Mouse (Mus musculus): ENCODE data around the gene Macrod2. TPM values are rescaled to one million over a fixed set of nuclear protein-coding genes. Genes with fewer than 3 reads are reported as not detected.
A peak's percentile ranks its signal among the peaks of the same experiment; 100 is the strongest.

The Macrod2 gene
- polyA plus RNA-seq, 1 experiment from 2014 or later = 62.2 TPM

DNA sequence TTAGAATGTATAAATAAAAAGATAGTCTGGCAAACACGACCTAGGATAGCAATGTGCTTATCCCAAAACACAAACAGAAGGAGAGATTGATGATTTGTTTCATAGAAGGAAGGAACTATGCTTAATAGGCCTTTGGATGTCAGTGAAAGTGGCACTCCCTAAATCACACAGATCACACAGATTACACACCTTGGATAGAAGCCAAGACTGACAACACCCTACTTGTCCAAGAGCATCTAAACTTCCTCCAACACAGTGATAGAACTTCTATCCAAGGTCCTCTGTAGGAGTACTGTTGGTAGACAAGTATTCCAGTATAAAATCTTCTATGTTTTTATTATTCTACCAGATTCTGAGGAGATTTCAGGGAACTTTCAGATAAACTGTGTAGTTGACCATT lies 1567.8 kb downstream of the Macrod2 start:
- H3K4me1 ChIP-seq (replicated peaks; ENCODE audit: control insufficient read depth, insufficient read depth, low read length) = no peaks in the 10 kb centered on the region
- H3K4me2 ChIP-seq (replicated peaks) = no peak overlapping the region
- H3K9ac ChIP-seq = no peak overlapping the region
- H3K4me3 ChIP-seq (replicated peaks; ENCODE audit: low read length) = no peak overlapping the region
- no peaks in the 10 kb centered on the region for H3K36me3 ChIP-seq (replicated peaks; ENCODE audit: control insufficient read depth, insufficient read depth)
- DNase-seq (ENCODE audit: low spot score) (no peak), ATAC-seq (ENCODE audit: low FRiP score) (no peak)
- H3K27me3 ChIP-seq (ENCODE audit: control insufficient read depth, insufficient read depth, low read length) = no peaks in the 10 kb centered on the region
- 64% methylated on average over 1 of the region's 1 CpGs for WGBS
- H3K9me3 ChIP-seq (ENCODE audit: control insufficient read depth, low read length) = no peaks in the 10 kb centered on the region
- H3K27ac ChIP-seq = no peak overlapping the region

DNA sequence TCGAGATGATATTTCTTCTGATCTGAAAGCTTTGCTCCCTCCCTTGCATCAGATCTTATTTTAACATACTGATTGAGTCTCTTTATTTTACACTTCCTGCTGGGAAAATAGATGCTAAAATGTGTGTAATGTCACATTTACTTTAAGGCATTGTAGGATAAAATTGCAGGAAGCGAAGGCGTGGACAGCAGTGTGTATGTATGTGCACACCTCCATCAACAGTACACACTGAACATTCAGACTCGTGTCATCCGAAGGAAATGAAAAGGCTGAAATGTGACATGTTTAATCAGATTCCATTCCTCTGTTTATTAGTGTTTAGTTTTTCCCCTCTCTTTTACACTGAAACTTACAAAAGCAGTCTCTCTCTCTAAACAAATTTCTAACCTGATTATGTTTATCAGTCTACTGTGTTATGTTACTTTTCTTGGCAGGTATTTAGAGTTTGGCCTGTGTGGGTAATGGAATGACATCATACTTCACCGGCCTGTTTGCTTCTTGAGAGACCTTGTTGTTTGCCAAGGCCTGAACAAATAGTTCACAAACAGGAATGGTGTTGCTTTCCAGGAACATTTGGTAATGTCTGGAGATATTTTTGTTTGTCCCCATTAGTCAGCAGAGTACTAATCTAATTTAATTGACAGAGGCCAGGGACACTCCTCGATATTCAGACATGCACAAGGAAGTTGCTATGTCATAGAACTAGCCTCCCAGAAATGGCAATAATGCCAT lies 1588.7 kb downstream of the Macrod2 start:
- no peak overlapping the region for H3K9ac ChIP-seq
- 86% methylated on average over 7 of the region's 7 CpGs for WGBS
- no peaks in the 10 kb centered on the region for H3K9me3 ChIP-seq (ENCODE audit: control insufficient read depth, low read length)
- H3K4me1 ChIP-seq (replicated peaks; ENCODE audit: control insufficient read depth, insufficient read depth, low read length) = no peaks in the 10 kb centered on the region
- ATAC-seq (ENCODE audit: low FRiP score) (no peak), DNase-seq (ENCODE audit: low spot score) (no peak)
- H3K27ac ChIP-seq = no peak overlapping the region
- no peaks in the 10 kb centered on the region for H3K36me3 ChIP-seq (replicated peaks; ENCODE audit: control insufficient read depth, insufficient read depth)
- H3K27me3 ChIP-seq (ENCODE audit: control insufficient read depth, insufficient read depth, low read length) = no peaks in the 10 kb centered on the region
- H3K4me3 ChIP-seq (replicated peaks; ENCODE audit: low read length) = no peak overlapping the region
- H3K4me2 ChIP-seq (replicated peaks) = no peak overlapping the region

DNA sequence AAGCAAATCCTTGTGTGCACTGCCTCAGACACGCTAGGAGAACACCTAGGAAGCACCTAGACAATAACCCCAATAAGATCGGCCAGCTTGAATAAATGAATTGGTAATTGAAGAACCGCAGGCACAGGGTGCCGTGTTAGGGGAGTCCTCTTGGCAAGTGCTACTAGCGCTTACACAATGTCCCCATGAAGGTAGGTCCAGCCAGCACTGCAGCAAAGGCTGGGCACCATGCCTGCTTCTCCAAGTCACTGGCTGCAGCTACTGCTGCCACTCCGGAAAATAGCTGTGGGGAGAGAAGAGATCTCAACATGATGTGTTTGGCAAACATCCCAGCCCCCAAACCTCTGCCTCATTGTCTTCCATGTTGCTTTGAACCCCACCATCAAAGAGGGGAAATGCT lies 1603.8 kb downstream of the Macrod2 start:
- WGBS = 61% methylated on average over 6 of the region's 6 CpGs

DNA sequence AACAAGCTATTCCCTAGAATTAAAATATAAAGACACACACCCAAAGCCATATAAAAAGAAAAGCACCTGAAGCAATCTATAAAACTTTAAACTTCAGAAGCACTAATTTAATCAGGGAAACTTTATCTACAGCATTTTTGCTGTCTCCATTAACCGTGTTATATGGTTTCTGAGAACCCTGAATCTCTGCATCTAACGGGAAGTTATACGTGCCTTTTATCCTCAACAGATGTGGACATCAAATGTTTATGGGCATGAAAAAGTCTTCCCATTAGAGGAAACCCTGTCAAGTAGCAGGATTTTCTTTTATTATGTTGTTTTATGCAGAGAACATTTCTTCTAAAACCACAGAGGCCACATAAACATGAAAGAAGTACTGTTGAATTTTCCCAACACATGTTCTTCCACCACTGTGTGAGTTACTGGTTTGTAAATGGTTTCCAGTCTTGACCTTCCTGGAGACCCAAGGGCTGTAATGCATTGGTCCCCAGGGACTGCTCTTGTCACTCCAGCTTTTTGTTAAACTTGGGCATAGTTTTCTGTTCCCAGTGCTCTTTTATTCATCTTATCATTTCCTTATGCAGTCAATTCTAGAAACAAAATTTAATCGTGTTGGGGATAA lies 1629.5 kb downstream of the Macrod2 start:
- Histone ChIP-seq H3K36me3 (replicated peaks; ENCODE audit: control insufficient read depth, insufficient read depth) (no peaks in the 10 kb centered on the region), H3K9ac (no peak overlapping the region), H3K4me2 (replicated peaks) (no peak overlapping the region), H3K9me3 (ENCODE audit: control insufficient read depth, low read length) (no peaks in the 10 kb centered on the region), H3K4me3 (replicated peaks; ENCODE audit: low read length) (no peak overlapping the region), H3K4me1 (replicated peaks; ENCODE audit: control insufficient read depth, insufficient read depth, low read length) (no peaks in the 10 kb centered on the region), H3K27ac (no peak overlapping the region), H3K27me3 (ENCODE audit: control insufficient read depth, insufficient read depth, low read length) (no peaks in the 10 kb centered on the region)
- ATAC-seq (ENCODE audit: low FRiP score) = no peak
- DNase-seq (ENCODE audit: low spot score) = no peak
- WGBS = 88% methylated on average over 4 of the region's 4 CpGs

More for the DNA sequence above, 1603.8 kb downstream of the Macrod2 start:
- no peak overlapping the region for H3K4me2 ChIP-seq (replicated peaks)
- no peak overlapping the region for H3K27ac ChIP-seq
- peak; percentile 45 for DNase-seq (ENCODE audit: low spot score)
- H3K4me3 ChIP-seq (replicated peaks; ENCODE audit: low read length) = no peak overlapping the region
- H3K9ac ChIP-seq = no peak overlapping the region
- no peaks in the 10 kb centered on the region for H3K36me3 ChIP-seq (replicated peaks; ENCODE audit: control insufficient read depth, insufficient read depth)
- no peaks in the 10 kb centered on the region for H3K27me3 ChIP-seq (ENCODE audit: control insufficient read depth, insufficient read depth, low read length)
- no peaks in the 10 kb centered on the region for H3K9me3 ChIP-seq (ENCODE audit: control insufficient read depth, low read length)
- peak; percentile 78; the same call in 1 of the 2 replicates for ATAC-seq (ENCODE audit: low FRiP score)
- H3K4me1 ChIP-seq (replicated peaks; ENCODE audit: control insufficient read depth, insufficient read depth, low read length) = no peaks in the 10 kb centered on the region

DNA sequence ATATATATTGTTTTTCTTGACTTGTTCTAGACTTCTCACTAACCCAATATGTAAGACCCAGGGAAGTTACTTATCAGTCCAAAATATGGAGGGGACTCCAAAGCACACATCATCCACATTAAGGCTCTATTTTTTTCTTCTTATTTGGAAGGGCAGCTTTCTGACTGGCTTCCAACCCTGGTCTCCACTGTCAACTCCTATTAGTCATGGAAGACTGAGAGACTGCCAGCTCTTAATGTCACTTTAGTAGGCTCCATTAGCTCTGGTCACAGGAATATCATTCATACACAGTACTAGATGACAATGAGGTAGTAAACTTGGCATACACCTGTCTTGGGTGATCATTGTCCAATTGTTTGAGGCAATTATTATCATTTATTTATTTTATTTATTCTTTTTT lies 1631.6 kb downstream of the Macrod2 start:
- no peak for ATAC-seq (ENCODE audit: low FRiP score)
- H3K27ac ChIP-seq = no peak overlapping the region
- H3K36me3 ChIP-seq (replicated peaks; ENCODE audit: control insufficient read depth, insufficient read depth) = no peaks in the 10 kb centered on the region
- no peak overlapping the region for H3K4me2 ChIP-seq (replicated peaks)
- DNase-seq (ENCODE audit: low spot score) = no peak
- no peak overlapping the region for H3K9ac ChIP-seq
- no peaks in the 10 kb centered on the region for H3K9me3 ChIP-seq (ENCODE audit: control insufficient read depth, low read length)
- no peaks in the 10 kb centered on the region for H3K27me3 ChIP-seq (ENCODE audit: control insufficient read depth, insufficient read depth, low read length)
- H3K4me1 ChIP-seq (replicated peaks; ENCODE audit: control insufficient read depth, insufficient read depth, low read length) = 0 out of 2 replicates have a peak, but pooled peaks cover 2% of the 10 kb centered on the region
- H3K4me3 ChIP-seq (replicated peaks; ENCODE audit: low read length) = no peak overlapping the region

DNA sequence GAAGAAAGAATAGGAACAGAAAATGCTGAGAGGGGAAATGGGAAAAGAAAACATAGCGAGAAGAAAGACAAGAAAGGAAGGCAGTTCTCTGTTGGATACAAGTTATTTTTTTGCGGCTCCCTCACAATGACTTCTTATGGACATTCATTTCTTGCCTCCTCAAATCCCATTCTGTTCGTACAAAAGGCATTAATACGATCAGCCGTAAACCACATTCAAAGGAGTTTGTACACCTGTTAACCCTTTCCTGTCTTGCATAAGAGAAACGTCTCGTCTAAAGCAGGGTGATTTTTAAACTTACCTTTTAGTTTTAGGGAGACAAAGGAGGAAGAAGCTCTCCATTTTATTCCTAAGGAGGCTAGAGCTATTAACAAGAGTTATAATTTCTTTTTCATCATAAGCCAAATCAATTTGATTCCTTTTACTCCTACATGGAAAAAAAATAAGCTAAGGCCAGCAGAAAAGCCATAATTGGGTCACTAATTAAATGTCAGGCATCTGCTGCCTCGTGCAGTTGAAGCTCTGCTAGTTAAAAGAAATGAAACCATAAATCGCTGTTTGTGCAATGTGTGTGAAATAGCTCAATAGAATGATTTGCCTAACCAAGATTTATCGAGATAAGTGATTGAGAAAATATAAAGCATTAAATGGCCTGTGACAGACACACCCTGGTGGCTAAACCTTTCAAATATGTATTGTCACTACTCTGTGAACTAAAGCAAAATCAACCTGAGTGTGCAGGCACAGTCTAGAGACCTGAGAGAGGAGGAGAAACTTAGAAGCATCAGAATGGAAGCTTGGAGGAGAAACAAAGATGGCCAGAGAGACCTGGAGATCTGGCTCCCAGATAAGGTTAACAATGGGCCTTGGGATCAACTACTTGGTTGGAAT lies 1635.9 kb downstream of the Macrod2 start:
- no peak for DNase-seq (ENCODE audit: low spot score)

DNA sequence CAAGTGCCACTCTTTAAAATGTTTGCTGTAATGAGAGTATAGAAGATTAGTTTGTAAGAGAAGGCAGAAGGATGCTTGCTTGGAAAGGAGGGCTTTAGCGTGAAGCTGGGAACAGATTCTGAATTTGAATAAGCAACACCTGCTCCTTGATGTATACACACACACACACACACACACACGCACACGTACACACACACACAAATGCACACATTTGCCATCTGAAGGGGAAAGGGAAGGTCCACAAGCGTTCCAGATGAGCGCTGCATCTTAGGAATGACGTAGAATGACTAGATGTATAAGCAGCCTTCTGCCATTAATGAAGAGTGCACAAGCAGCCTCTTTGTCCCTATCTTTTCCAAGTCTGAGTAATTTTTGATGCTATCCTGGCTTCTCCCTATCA lies 1660.5 kb downstream of the Macrod2 start:
- DNase-seq (ENCODE audit: low spot score) = no peak
- no peak for ATAC-seq (ENCODE audit: low FRiP score)
- no peak overlapping the region for H3K27ac ChIP-seq

More for the DNA sequence above, 1635.9 kb downstream of the Macrod2 start:
- Histone ChIP-seq H3K9ac (no peak overlapping the region), H3K4me1 (replicated peaks; ENCODE audit: control insufficient read depth, insufficient read depth, low read length) (0 out of 2 replicates have a peak, but pooled peaks cover 2% of the 10 kb centered on the region), H3K4me2 (replicated peaks) (no peak overlapping the region; the same call in 1 of the 2 replicates), H3K36me3 (replicated peaks; ENCODE audit: control insufficient read depth, insufficient read depth) (no peaks in the 10 kb centered on the region), H3K4me3 (replicated peaks; ENCODE audit: low read length) (no peak overlapping the region), H3K27me3 (ENCODE audit: control insufficient read depth, insufficient read depth, low read length) (no peaks in the 10 kb centered on the region), H3K9me3 (ENCODE audit: control insufficient read depth, low read length) (no peaks in the 10 kb centered on the region), H3K27ac (no peak overlapping the region)
- no peak for ATAC-seq (ENCODE audit: low FRiP score)
- WGBS = 22% methylated on average over 10 of the region's 10 CpGs

DNA sequence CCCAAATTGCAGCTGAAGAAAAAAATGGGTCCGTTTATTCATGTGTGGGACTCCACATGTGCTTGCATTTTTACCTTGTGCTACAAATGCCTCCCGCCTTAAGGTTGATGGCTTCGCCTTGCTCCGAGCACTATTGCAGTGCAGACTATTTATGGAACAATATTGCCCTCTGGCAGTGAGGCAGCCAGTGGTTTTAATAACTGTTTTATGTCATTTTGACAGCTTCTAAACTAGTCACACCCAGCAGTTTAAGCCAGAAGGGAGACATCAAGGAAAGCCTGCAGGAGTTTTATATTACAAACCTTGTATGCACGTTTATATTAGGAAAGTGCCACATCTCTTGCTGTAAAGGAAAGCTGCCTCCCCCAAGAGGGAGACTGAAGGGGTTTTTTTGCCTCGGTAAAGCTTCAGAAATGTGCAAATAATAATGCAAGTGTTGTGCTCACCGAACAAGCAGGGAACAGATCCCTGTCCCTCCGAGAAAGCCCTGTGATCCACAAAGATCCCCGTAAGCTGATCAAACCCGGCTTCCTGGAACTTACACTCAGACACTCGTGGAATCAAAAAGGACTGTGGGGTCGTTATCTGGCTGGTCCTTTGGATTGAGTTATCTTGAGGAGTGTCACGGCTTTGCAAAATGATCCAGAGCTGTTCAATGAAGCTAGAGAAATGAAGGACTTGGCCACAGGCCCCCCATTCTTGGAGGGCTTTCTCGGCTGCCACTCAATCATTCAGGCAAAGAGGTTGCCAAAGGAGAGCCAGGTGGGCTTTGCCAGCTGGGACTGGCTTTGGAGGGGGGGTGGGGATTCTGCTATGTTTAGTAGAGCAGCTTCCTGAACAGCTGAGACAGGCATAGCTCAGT lies 1663.0 kb downstream of the Macrod2 start:
- Histone ChIP-seq H3K27me3 (ENCODE audit: control insufficient read depth, insufficient read depth, low read length) (no peaks in the 10 kb centered on the region), H3K4me2 (replicated peaks) (peak overlapping the region; percentile 24), H3K9me3 (ENCODE audit: control insufficient read depth, low read length) (no peaks in the 10 kb centered on the region), H3K36me3 (replicated peaks; ENCODE audit: control insufficient read depth, insufficient read depth) (no peaks in the 10 kb centered on the region), H3K4me1 (replicated peaks; ENCODE audit: control insufficient read depth, insufficient read depth, low read length) (peaks cover 13% of the 10 kb centered on the region; the same call in 1 of the 2 replicates), H3K9ac (no peak overlapping the region), H3K27ac (peak overlapping the region; percentile 54; the same call in 1 of the 2 replicates), H3K4me3 (replicated peaks; ENCODE audit: low read length) (no peak overlapping the region)
- peak; percentile 62 for DNase-seq (ENCODE audit: low spot score)
- 40% methylated on average over 14 of the region's 14 CpGs for WGBS
- ATAC-seq (ENCODE audit: low FRiP score) = peak; percentile 78

More for the DNA sequence above, 1660.5 kb downstream of the Macrod2 start:
- no peak overlapping the region for H3K9ac ChIP-seq
- 89% methylated on average over 6 of the region's 6 CpGs for WGBS
- peaks cover 13% of the 10 kb centered on the region; the same call in 1 of the 2 replicates for H3K4me1 ChIP-seq (replicated peaks; ENCODE audit: control insufficient read depth, insufficient read depth, low read length)
- H3K4me3 ChIP-seq (replicated peaks; ENCODE audit: low read length) = no peak overlapping the region
- H3K27me3 ChIP-seq (ENCODE audit: control insufficient read depth, insufficient read depth, low read length) = no peaks in the 10 kb centered on the region
- H3K9me3 ChIP-seq (ENCODE audit: control insufficient read depth, low read length) = no peaks in the 10 kb centered on the region
- H3K36me3 ChIP-seq (replicated peaks; ENCODE audit: control insufficient read depth, insufficient read depth) = no peaks in the 10 kb centered on the region
- H3K4me2 ChIP-seq (replicated peaks) = no peak overlapping the region
